In genomic region chr11:97698741-97699611, GRCm38 (mm10) we compare ENCODE assay signal across 8 mouse cellular contexts. TPM values are rescaled to one million over a fixed set of nuclear protein-coding genes. Genes with fewer than 3 reads are reported as not detected.
A peak's percentile ranks its signal among the peaks of the same experiment; 100 is the strongest.
DNase-seq lines count a peak whose midpoint lies in the region; ATAC-seq and TF ChIP-seq lines count a peak whose summit lies in the region.

No protein-coding gene starts in this region.

- peak overlapping the region; percentile 92 for H3K9ac ChIP-seq in hindbrain, embryonic 15.5 days
- peak overlapping the region; percentile 64 for H3K9ac ChIP-seq in liver, adult 2 months (ENCODE audit: low read depth, low read length)
- peak overlapping the region; percentile 95 for H3K9ac ChIP-seq in neural tube, embryonic 11.5 days (ENCODE audit: low read length)

- peak overlapping the region; percentile 91 for H3K4me3 ChIP-seq in hindbrain, embryonic 15.5 days
- peak overlapping the region; percentile 76 for H3K4me3 ChIP-seq in liver, adult 2 months (ENCODE audit: insufficient read depth, low read depth, low read length)
- peak overlapping the region; percentile 79 for H3K4me3 ChIP-seq in neural tube, embryonic 11.5 days (ENCODE audit: low read depth, low read length)

- intact Hi-C loops in left cerebral cortex, postnatal 14 days (cut with DNase I), result loop anchor here (2.0 kb wide), 1 partner anchor 38 kb away; no protein-coding TSS in a partner anchor

- TF ChIP-seq CTCF in liver, adult 2 months (IDR thresholded peaks at IDR 0.05; ENCODE audit: low read depth, low read length), result peak; percentile 14; the same call in 1 of the 2 replicates

- WGBS in hindbrain, embryonic 15.5 days, result 1% methylated on average over 48 of the region's 63 CpGs
- WGBS in liver, adult 2 months, result 2% methylated on average over 61 of the region's 63 CpGs
- under 1% methylated on average over 49 of the region's 63 CpGs for WGBS in neural tube, embryonic 11.5 days

- DNase-seq in left cerebral cortex, postnatal 14 days (ENCODE audit: low spot score in 2 of 2), result peak; percentile 49 to 58
- DNase-seq in left cerebral cortex, adult 9 months (ENCODE audit: low spot score in 2 of 2), result no peak
- peak; percentile 71 to 76 for DNase-seq in cerebellum, adult 18-20 months
- DNase-seq in forelimb bud, embryonic 11.5 days (ENCODE audit: low read depth, low spot score), result peak; percentile 74
- DNase-seq in liver, adult 2 months (ENCODE audit: extremely low read depth, low read depth, low spot score), result no peak
- peak; percentile 81 for DNase-seq in neural tube, embryonic 11.5 days (ENCODE audit: low spot score)
- peak; percentile 84 for DNase-seq in urinary bladder, postnatal 14 days (ENCODE audit: low spot score)

- no peak for TF ChIP-seq POLR2A in liver, adult 2 months (IDR thresholded peaks at IDR 0.05; ENCODE audit: extremely low read depth, insufficient read depth, low read length)

- peaks cover 4% of the 10 kb centered on the region; the same call in 1 of the 2 replicates for H3K79me2 ChIP-seq in liver, adult 2 months (ENCODE audit: control insufficient read depth, insufficient read depth, low read length)

- H3K27me3 ChIP-seq in hindbrain, embryonic 15.5 days, result no peaks in the 10 kb centered on the region
- H3K27me3 ChIP-seq in liver, adult 2 months (ENCODE audit: control insufficient read depth, insufficient read depth, low read length), result no peaks in the 10 kb centered on the region
- no peaks in the 10 kb centered on the region for H3K27me3 ChIP-seq in neural tube, embryonic 11.5 days (ENCODE audit: control insufficient read depth, insufficient read depth, low read length)

- peak overlapping the region; percentile 92 for H3K4me2 ChIP-seq in hindbrain, embryonic 15.5 days
- H3K4me2 ChIP-seq in neural tube, embryonic 11.5 days (ENCODE audit: low read depth), result peak overlapping the region; percentile 93

- no peaks in the 10 kb centered on the region for H3K9me3 ChIP-seq in hindbrain, embryonic 15.5 days
- H3K9me3 ChIP-seq in neural tube, embryonic 11.5 days (ENCODE audit: control insufficient read depth, low read length), result no peaks in the 10 kb centered on the region

- H3K4me1 ChIP-seq in hindbrain, embryonic 15.5 days (replicated peaks), result peaks cover 59% of the 10 kb centered on the region
- H3K4me1 ChIP-seq in liver, adult 2 months (ENCODE audit: control insufficient read depth, insufficient read depth, low read length), result peaks cover 6% of the 10 kb centered on the region; the same call in 1 of the 2 replicates
- peaks cover 59% of the 10 kb centered on the region for H3K4me1 ChIP-seq in neural tube, embryonic 11.5 days (ENCODE audit: control insufficient read depth, insufficient read depth, low read length)

- H3K36me3 ChIP-seq in hindbrain, embryonic 15.5 days, result no peaks in the 10 kb centered on the region
- no peaks in the 10 kb centered on the region for H3K36me3 ChIP-seq in liver, adult 2 months (ENCODE audit: control insufficient read depth, insufficient read depth, low read length)
- no peaks in the 10 kb centered on the region for H3K36me3 ChIP-seq in neural tube, embryonic 11.5 days (ENCODE audit: control insufficient read depth, insufficient read depth, low read length)

- no peak for ATAC-seq in hindbrain, embryonic 15.5 days (ENCODE audit: low FRiP score, low read depth)
- ATAC-seq in neural tube, embryonic 11.5 days (ENCODE audit: insufficient read depth, low FRiP score, low TSS enrichment), result peak; percentile 1; the same call in 1 of the 2 replicates

- peak overlapping the region; percentile 94 for H3K27ac ChIP-seq in hindbrain, embryonic 15.5 days (replicated peaks)
- no peak overlapping the region for H3K27ac ChIP-seq in liver, adult 2 months (replicated peaks; ENCODE audit: insufficient read depth, low read depth, low read length)
- H3K27ac ChIP-seq in neural tube, embryonic 11.5 days (ENCODE audit: low read depth, low read length), result peak overlapping the region; percentile 97

RNA-seq across cellular contexts. Expression of gene Pcgf2, which starts 1.3 kb away (rescaled TPM):
- 10 to 100 TPM; 31.3 to 35.8 TPM for total RNA-seq in left cerebral cortex, postnatal 14 days (2021)
- 18.9 and 19.5 TPM in 2 replicates for polyA plus RNA-seq in hindbrain, embryonic 15.5 days (2015; fragmentation: Nextera tagmentation; extraction: Ambion mirVana)
- total RNA-seq in liver, adult 2 months (2014; rRNA removed), result 0.34 and 0.37 TPM in 2 replicates
- 5.6 and 12.0 TPM in 2 replicates for polyA plus RNA-seq in liver, adult 2 months (2012; rRNA removed)
- 17.5 and 17.8 TPM in 2 replicates for polyA plus RNA-seq in neural tube, embryonic 11.5 days (2014; fragmentation: Nextera tagmentation; extraction: Ambion mirVana)

RNA-seq across cellular contexts. Expression of gene Psmb3, which starts 4.2 kb away (rescaled TPM):
- total RNA-seq in left cerebral cortex, postnatal 14 days (2021), result 100 to 1,000 TPM; 133 to 136 TPM
- 416 and 449 TPM in 2 replicates for polyA plus RNA-seq in hindbrain, embryonic 15.5 days (2015; fragmentation: Nextera tagmentation; extraction: Ambion mirVana)
- total RNA-seq in liver, adult 2 months (2014; rRNA removed), result 281 and 313 TPM in 2 replicates
- 299 and 334 TPM in 2 replicates for polyA plus RNA-seq in liver, adult 2 months (2012; rRNA removed)
- 545 and 553 TPM in 2 replicates for polyA plus RNA-seq in neural tube, embryonic 11.5 days (2014; fragmentation: Nextera tagmentation; extraction: Ambion mirVana)

RNA-seq across cellular contexts. Expression of gene Cisd3, which starts 13.3 kb away (rescaled TPM):
- 10 to 100 TPM; 36.7 to 38.9 TPM for total RNA-seq in left cerebral cortex, postnatal 14 days (2021)
- 33.2 and 37.0 TPM in 2 replicates for polyA plus RNA-seq in hindbrain, embryonic 15.5 days (2015; fragmentation: Nextera tagmentation; extraction: Ambion mirVana)
- total RNA-seq in liver, adult 2 months (2014; rRNA removed), result 35.7 and 41.0 TPM in 2 replicates
- polyA plus RNA-seq in liver, adult 2 months (2012; rRNA removed), result 73.6 and 94.5 TPM in 2 replicates
- 20.2 and 21.1 TPM in 2 replicates for polyA plus RNA-seq in neural tube, embryonic 11.5 days (2014; fragmentation: Nextera tagmentation; extraction: Ambion mirVana)

RNA-seq across cellular contexts. Expression of gene Mllt6, which starts 35.8 kb away (rescaled TPM):
- total RNA-seq in left cerebral cortex, postnatal 14 days (2021), result 10 to 100 TPM; 79.8 to 80.1 TPM
- polyA plus RNA-seq in hindbrain, embryonic 15.5 days (2015; fragmentation: Nextera tagmentation; extraction: Ambion mirVana), result 3.4 and 3.5 TPM in 2 replicates
- total RNA-seq in liver, adult 2 months (2014; rRNA removed), result 3.8 and 6.0 TPM in 2 replicates
- 8.9 and 11.2 TPM in 2 replicates for polyA plus RNA-seq in liver, adult 2 months (2012; rRNA removed)
- polyA plus RNA-seq in neural tube, embryonic 11.5 days (2014; fragmentation: Nextera tagmentation; extraction: Ambion mirVana), result 3.9 and 4.5 TPM in 2 replicates

RNA-seq across cellular contexts. Expression of gene Pip4k2b, which starts 45.5 kb away (rescaled TPM):
- 100 to 1,000 TPM; 121 to 124 TPM for total RNA-seq in left cerebral cortex, postnatal 14 days (2021)
- polyA plus RNA-seq in hindbrain, embryonic 15.5 days (2015; fragmentation: Nextera tagmentation; extraction: Ambion mirVana), result 4.0 and 4.2 TPM in 2 replicates
- total RNA-seq in liver, adult 2 months (2014; rRNA removed), result 4.1 and 5.5 TPM in 2 replicates
- polyA plus RNA-seq in liver, adult 2 months (2012; rRNA removed), result 10.8 and 11.0 TPM in 2 replicates
- polyA plus RNA-seq in neural tube, embryonic 11.5 days (2014; fragmentation: Nextera tagmentation; extraction: Ambion mirVana), result 2.0 and 2.8 TPM in 2 replicates

Comparison
In these comparisons a context has a peak if more than half of its experiments do, and no peak if none do; other contexts are left out.
1. DNase-seq: peak in left cerebral cortex, postnatal 14 days (2 of 2), cerebellum, adult 18-20 months (2 of 2), forelimb bud, embryonic 11.5 days (single experiment), neural tube, embryonic 11.5 days (single experiment) and urinary bladder, postnatal 14 days (single experiment); none in left cerebral cortex, adult 9 months (0 of 2) and liver, adult 2 months (single experiment).
2. Peak in every context shown above with its lines, with median percentiles within 50 percentile points of each other: H3K4me3 ChIP-seq and H3K9ac ChIP-seq.